Mouse (Mus musculus) megakaryocyte, embryonic 14.5 days (primary cell): ENCODE results near the gene Zfp456. TPM values are rescaled to one million over a fixed set of nuclear protein-coding genes. Genes with fewer than 3 reads are reported as not detected.

Source experiments
- H3K27me3 ChIP-seq: replicated peaks from 2 replicates; pipeline ENCODE3; 2012; ENCODE audit warnings: inconsistent platforms
- H3K36me3 ChIP-seq: replicated peaks from 2 replicates; pipeline ENCODE3; 2012; ENCODE audit warnings: low read length, inconsistent platforms, mixed read lengths
- H3K4me1 ChIP-seq: 2 replicates; pipeline ENCODE4 v1.6.1; 2012; ENCODE audit warnings: inconsistent platforms
- H3K4me3 ChIP-seq: replicated peaks from 2 replicates; pipeline ENCODE3; 2012; ENCODE audit warnings: moderate library complexity, mild to moderate bottlenecking, inconsistent platforms
- H3K9me3 ChIP-seq: 2 replicates; pipeline ENCODE4 v1.6.1; 2012; ENCODE audit warnings: inconsistent platforms
- FLI1 ChIP-seq: IDR thresholded peaks from 2 replicates; pipeline ENCODE4 v1.6.1; 2012; ENCODE audit warnings: low read length, inconsistent platforms, mixed read lengths
- GATA1 ChIP-seq: IDR thresholded peaks from 3 replicates; pipeline ENCODE4 v1.6.1; 2012; ENCODE audit warnings: mixed read lengths, low read length, inconsistent platforms, borderline replicate concordance
- polyA plus RNA-seq: library from polyadenylated mRNA; stranded (reverse); fragments of >175 nt; gene quantifications from 2 replicates; pipeline ENCODE4 v1.2.3, GENCODE M21; 2012; ENCODE audit warnings: low replicate concordance; ENCODE audit not compliant: insufficient read depth

Zfp456 gene
- polyA plus RNA-seq, 1 experiment = not detected

DNA sequence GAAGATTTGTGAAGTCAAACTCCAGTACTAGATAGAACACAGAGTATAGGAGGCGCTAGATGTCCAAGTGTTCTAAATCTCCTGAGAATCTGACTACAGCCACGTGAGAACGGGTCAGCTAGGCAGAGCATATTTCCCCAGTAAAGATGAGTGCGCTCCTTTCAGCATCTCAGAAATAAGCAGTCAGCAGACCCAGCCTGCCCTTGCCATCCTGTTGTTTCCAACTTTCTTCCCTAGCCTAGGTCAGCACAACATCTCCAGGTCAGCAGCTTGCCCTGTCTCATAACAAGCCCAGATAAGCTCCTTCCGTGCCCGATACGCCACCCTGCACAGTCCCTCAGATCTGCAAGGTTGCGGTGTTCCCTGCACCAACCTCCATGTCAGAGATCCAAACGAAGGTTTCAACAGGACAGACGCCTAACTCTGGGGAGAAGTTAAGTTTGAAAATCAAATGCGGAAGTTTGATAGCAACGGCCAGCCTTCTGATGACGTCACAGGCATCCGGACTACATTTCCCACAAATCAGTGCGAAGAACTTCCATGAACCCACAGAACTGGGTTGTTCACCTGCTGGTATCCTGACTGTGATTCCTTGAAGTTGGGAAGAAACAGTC, 15.4 kb downstream of the Zfp456 start, which contains the start of the genes Gm28044 and Zfp953:
Gene Gm28044, minus strand, starts transcription at position 406 of the 614 bp plus-strand sequence.
Gene Zfp953, minus strand, starts transcription at position 475 of the 614 bp plus-strand sequence.
- H3K27me3 ChIP-seq = no peaks in the 10 kb centered on the region
- peak within 1 kb of the TSS; percentile 93 for H3K4me3 ChIP-seq
- H3K4me1 ChIP-seq = peaks cover 14% of the 10 kb centered on the region
- H3K9me3 ChIP-seq = no peaks in the 10 kb centered on the region
- H3K36me3 ChIP-seq = no peaks in the 10 kb centered on the region
- TF ChIP-seq FLI1 = no peak
- no peak for TF ChIP-seq GATA1

DNA sequence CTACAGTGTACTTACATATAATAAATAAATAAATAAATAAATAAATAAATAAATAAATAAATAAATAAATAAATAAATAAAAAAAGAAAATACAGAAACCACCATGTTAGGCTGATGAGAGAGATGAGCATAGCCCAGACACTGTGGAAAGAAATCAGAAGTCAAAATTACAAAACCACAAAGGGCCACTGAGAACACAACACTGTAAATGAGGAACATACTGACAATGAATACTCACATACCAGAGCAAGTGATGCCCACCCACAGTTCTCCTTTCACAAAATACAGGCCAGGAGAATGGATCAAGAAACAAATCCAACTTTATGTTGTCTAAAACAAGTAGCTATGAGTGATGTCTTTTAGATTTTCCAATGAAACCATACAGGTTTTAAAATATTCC, 23.8 kb downstream of the Zfp456 start:
- Histone ChIP-seq H3K4me3 (no peak overlapping the region), H3K9me3 (no peaks in the 10 kb centered on the region), H3K36me3 (peaks cover 6% of the 10 kb centered on the region), H3K4me1 (no peaks in the 10 kb centered on the region; the same call in 1 of the 2 replicates), H3K27me3 (no peaks in the 10 kb centered on the region)
- TF ChIP-seq GATA1 (no peak), FLI1 (no peak)

DNA sequence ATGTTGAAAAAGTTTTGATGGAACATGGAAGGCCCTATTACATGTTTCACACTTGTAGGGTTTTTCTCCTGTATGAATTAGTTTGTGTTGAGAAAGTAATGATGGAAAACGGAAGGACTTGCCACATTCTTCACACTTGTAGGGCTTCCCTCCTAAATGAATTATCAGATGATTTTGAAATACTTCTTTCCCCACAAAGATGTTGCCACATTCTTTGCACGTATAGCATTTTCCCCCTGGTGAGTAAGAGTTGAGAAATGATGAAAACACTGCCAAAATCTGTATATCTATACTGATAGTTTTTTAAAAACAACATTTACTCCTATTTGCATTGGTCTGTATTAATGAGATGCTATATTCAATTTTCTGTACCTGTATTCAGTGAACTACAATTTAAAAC, 32.2 kb downstream of the Zfp456 start:
- Histone ChIP-seq H3K9me3 (no peaks in the 10 kb centered on the region), H3K36me3 (peaks cover 50% of the 10 kb centered on the region), H3K4me1 (no peaks in the 10 kb centered on the region; the same call in 1 of the 2 replicates), H3K4me3 (no peak overlapping the region), H3K27me3 (no peaks in the 10 kb centered on the region)
- no peak for TF ChIP-seq GATA1
- TF ChIP-seq FLI1 = no peak

DNA sequence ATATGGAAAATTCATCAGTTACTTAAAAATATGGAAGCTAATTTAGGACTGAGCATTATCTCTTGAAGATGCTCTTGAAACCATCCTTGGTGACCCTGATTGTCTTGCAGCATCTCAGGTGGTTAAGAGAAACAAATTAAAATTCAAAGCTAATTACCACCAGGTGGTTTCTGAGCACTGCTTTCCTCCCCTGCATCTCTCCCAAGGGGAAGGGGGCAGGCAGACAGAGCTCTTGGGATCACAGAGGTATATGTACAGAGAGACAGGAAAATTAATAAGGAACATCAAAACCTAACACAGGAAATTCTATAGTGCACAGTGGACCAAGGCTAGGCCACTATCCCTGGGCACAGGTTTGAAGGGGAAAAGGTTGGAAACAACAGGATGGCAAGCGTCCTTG, 42.7 kb downstream of the Zfp456 start:
- H3K36me3 ChIP-seq = peaks cover 13% of the 10 kb centered on the region
- no peaks in the 10 kb centered on the region for H3K9me3 ChIP-seq
- H3K4me3 ChIP-seq = peak overlapping the region; percentile 89
- H3K27me3 ChIP-seq = no peaks in the 10 kb centered on the region
- TF ChIP-seq GATA1 (no peak), FLI1 (no peak)
- peaks cover 13% of the 10 kb centered on the region for H3K4me1 ChIP-seq

DNA sequence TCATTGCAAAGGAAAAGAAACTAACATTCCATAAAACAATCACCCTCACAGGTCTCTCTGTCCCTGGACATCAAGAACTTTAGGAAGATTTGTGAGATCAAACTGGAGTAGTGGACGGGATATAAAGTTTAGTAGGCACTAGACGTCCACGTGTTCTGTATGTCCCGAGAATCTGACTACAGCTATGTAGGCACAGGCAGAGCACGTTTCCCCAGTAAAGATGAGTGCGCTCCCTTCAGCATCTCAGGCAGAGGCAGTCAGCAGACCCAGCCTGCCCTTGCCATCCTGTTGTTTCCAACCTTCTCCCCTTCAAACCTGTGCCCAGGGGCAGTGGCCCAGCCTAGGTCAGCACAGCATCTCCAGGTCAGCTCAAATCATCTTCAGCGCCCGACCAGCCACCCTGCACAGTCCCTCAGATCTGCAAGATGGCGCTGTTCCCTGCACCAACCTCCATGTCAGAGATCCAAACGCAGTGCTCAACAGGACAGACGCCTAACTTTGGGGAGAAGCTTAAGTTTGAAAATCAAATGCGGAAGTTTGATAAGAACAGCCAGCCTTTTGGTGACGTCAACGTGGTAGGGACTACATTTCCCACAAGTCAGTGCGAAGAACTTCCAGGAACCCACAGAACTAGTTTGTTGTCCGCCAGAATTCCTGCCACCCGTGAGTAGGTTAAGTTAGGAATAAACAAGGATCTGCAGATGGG, 43.4 kb downstream of the Zfp456 start, which contains the start of gene Zfp595:
Gene Zfp595, minus strand, starts transcription at position 552 of the 706 bp plus-strand sequence.
- H3K4me3 ChIP-seq = peak within 1 kb of the TSS; percentile 89
- peaks cover 13% of the 10 kb centered on the region for H3K36me3 ChIP-seq
- no peaks in the 10 kb centered on the region for H3K27me3 ChIP-seq
- no peaks in the 10 kb centered on the region for H3K9me3 ChIP-seq
- TF ChIP-seq FLI1 (no peak), GATA1 (no peak; the same call in 2 of the 3 replicates)
- peaks cover 13% of the 10 kb centered on the region for H3K4me1 ChIP-seq

Other genes with a start within 250 kb of the Zfp456 start
- gene Rsl1, start 202.6 kb downstream of the Zfp456 start, polyA plus RNA-seq = 0.13 TPM in 1 of 2 replicates, not detected in the other
- gene Zfp455, start 181.3 kb downstream of the Zfp456 start, polyA plus RNA-seq = 0.04 TPM in 1 of 2 replicates, not detected in the other
- gene Zfp458, start 97.3 kb downstream of the Zfp456 start, polyA plus RNA-seq = 0.06 TPM in 1 of 2 replicates, not detected in the other
- gene Zfp457, start 69.3 kb downstream of the Zfp456 start, polyA plus RNA-seq = not detected in 2 replicates
- gene Zfp595, start 43.2 kb downstream of the Zfp456 start, polyA plus RNA-seq = 0.20 TPM in 1 of 2 replicates, not detected in the other
- not detected in 2 replicates for gene Gm28044, start 15.3 kb downstream of the Zfp456 start, polyA plus RNA-seq
- 0.11 TPM in 1 of 2 replicates, not detected in the other for gene Zfp953, start 15.2 kb downstream of the Zfp456 start, polyA plus RNA-seq
- not detected in 2 replicates for gene Gm28041, start 77 bp downstream of the Zfp456 start, polyA plus RNA-seq
- 0.08 TPM in 1 of 2 replicates, not detected in the other for gene Zfp429, start 24.0 kb upstream of the Zfp456 start, polyA plus RNA-seq
- gene Zfp459, start 45.6 kb upstream of the Zfp456 start, polyA plus RNA-seq = 0.07 TPM in 1 of 2 replicates, not detected in the other
- gene Zfp874a, start 75.8 kb upstream of the Zfp456 start, polyA plus RNA-seq = 0.13 TPM in 1 of 2 replicates, not detected in the other
- not detected in 2 replicates for gene Zfp874b, start 108.4 kb upstream of the Zfp456 start, polyA plus RNA-seq
- gene Zfp58, start 124.7 kb upstream of the Zfp456 start, polyA plus RNA-seq = not detected in 2 replicates
- not detected in 2 replicates for gene Gm26965, start 150.3 kb upstream of the Zfp456 start, polyA plus RNA-seq
- gene Zfp87, start 150.4 kb upstream of the Zfp456 start, polyA plus RNA-seq = 0.17 TPM in 1 of 2 replicates, not detected in the other
- gene Zfp748, start 178.0 kb upstream of the Zfp456 start, polyA plus RNA-seq = 0.09 TPM in 1 of 2 replicates, not detected in the other
- gene Zfp729b, start 233.9 kb upstream of the Zfp456 start, polyA plus RNA-seq = 0.18 TPM in 1 of 2 replicates, not detected in the other